Mouse (Mus musculus) left cerebral cortex, adult 2 months (tissue): ENCODE measurements around the gene Xpc. TPM values are rescaled to one million over a fixed set of nuclear protein-coding genes. Genes with fewer than 3 reads are reported as not detected.

Experiments used
- DNase-seq, 2 experiments: peaks; one replicate each; pipeline ENCODE4 v3.0.0; 2021 to 2022; ENCODE audit warnings: low spot score in 2 of 2, mixed read lengths in 1 of 2; ENCODE audit errors: extremely low spot score in 1 of 2
- H3K27ac ChIP-seq: fragments of 200-600 bp; 2 replicates; pipeline ENCODE4 v1.8.1; 2022
- H3K4me3 ChIP-seq: fragments of 200-600 bp; 2 replicates; pipeline ENCODE4 v1.8.1; 2022
- CTCF ChIP-seq: fragments of 200-600 bp; IDR thresholded peaks from 2 replicates; pipeline ENCODE4 v1.8.1; 2022; ENCODE audit warnings: antibody characterized with exemption, mild to moderate bottlenecking, moderate library complexity
- intact Hi-C: fragments of 180-260 bp; cut with DNase I; formaldehyde crosslinking; loops from one replicate; pipeline ENCODE4 v1.15.1; 2025
- total RNA-seq, 2 experiments: library from RNA; stranded (reverse); gene quantifications; 2 replicates each; pipeline ENCODE4 v1.2.3; 2021

The Xpc gene
- total RNA-seq, 2 experiments from 2014 or later, result 12.9 to 13.2 TPM

DNA sequence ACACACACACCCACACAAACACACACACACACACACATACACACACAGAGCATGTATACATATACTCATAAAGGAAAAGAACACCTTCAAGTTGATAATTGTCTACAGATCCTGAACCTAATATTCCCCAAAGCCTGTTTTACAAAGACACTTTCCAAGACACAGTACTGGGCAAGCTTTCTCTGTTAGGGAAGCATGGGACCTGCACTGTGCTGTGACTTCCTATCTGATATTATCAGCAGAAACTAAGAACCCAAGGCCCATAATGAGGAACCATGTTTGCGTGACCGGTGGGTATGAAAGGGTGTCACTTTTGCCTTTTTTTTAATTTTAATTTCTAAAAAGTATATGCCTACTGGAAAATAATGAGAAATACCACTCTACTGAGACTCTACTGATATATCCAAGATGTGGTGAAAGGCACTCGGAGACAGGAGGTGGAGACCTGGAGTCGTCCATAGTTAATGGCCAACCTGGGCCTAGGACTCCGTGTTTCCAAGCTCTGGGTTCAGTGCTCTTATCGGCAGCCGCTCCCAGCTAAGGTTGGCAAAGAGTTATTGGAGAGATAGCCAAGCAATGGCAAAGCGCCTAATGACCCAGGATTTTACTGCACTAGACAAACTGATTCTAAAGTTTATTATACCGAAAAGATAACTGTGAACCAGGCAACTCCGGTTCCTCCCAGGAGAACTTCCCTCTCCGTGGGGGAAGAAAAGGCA, 20.5 kb upstream of the Xpc start:
- intact Hi-C loops, result no loop called here
- no peak for TF ChIP-seq CTCF
- no peak for DNase-seq
- no peak overlapping the region for H3K27ac ChIP-seq
- H3K4me3 ChIP-seq, result no peak overlapping the region

DNA sequence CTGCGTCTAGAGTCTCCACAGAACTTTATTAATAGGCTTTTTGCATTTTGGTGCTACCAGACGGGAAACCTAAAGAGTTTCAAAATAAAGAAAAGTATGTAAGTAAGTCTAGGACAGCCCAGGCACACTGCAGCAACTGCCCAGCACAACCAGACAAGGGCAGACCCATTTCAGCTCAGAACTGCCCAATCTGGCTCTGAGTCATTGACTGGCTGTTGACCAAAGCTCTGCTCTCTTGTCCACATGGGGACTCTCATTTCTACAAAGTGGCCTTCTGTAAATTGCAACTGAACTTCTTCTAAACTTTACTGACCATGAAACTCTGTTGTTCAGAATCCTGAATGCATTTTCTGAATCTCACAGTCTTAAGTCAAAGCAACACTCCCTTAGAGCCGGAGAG, 19.5 kb upstream of the Xpc start:
- Histone ChIP-seq H3K27ac (no peak overlapping the region), H3K4me3 (no peak overlapping the region)
- DNase-seq, result no peak
- intact Hi-C loops, result no loop called here
- TF ChIP-seq CTCF, result no peak

DNA sequence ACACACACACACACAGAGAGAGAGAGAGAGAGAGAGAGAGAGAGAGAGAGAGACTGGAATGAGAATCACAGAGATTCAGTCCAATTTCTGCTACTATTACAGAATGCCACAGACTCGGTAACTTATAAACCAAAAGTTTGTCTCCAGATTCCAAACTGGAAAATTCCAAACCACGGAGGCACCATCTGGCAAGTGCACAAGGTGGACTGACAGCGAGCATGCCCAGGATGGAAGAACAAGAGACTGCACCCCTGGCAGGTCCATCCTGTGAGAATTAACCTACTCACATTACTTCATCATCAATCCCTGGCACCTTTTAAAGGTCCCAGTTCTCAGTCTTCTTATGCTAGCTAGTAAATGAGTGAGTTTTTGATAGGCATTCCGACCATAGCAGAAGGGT, 18.6 kb upstream of the Xpc start:
- intact Hi-C loops, result no loop called here
- DNase-seq, result no peak
- H3K27ac ChIP-seq, result no peak overlapping the region
- H3K4me3 ChIP-seq, result no peak overlapping the region
- no peak for TF ChIP-seq CTCF

DNA sequence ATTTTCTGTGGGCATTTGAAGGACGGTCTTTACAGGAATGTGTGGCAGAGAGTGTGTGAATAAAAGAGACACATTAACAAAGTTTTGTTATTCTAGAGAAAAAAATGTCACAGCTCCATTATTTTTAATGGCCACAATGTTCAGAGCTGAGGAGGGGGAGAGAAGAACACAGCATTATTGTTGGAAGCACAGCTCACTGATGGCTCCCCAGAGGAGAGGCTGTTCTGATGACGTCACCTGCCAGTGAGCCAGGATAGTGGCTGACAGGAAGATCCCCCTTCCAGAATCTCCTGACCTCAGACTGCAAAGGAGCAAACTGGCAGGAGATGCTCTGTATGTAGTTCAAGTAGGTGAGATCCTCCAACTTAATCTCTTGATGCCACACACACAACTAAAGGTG, 18.1 kb upstream of the Xpc start:
- intact Hi-C loops, result no loop called here
- TF ChIP-seq CTCF, result no peak
- Histone ChIP-seq H3K4me3 (no peak overlapping the region), H3K27ac (no peak overlapping the region)
- DNase-seq, result no peak

DNA sequence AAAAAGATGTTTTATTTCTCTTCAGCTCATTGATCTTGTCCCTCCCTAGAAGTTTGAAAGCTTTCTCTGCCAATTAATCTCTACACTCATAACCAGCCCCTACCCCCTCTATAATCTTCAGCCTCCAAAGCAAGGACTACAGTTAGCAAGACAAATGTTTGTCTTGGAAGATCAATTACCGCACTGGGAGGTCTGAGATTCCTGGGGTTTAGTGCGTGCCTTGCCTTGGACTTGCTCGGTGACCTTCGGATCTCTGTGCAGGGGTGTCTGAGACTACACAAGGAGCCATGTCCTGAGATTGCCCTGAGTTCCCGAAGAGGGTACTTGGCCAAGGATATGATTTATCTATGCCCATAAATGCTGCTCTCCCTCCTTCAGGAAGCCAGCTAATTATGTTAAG, 17.7 kb upstream of the Xpc start:
- Histone ChIP-seq H3K27ac (no peak overlapping the region), H3K4me3 (no peak overlapping the region)
- intact Hi-C loops, result no loop called here
- DNase-seq, result no peak
- no peak for TF ChIP-seq CTCF

DNA sequence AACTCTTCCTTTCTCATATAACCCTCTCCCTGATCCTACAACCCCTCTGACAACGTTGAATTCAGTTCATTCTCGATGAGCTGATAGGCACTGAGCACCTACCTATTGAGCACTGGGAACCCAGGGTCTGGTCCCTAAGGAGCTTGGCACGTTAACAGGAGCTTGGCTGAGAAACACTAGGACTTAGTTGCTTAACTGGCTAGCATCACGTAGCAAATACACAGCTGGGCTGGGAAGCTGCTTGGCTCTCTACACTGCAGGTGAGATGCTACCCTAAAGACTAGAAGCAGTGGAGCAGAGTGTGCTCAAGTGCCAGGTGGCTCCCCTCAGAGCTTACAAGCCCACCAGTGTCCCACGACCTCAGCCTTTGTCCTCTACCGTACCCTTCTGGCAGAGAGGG, 17.0 kb upstream of the Xpc start:
- DNase-seq, result no peak
- intact Hi-C loops, result no loop called here
- Histone ChIP-seq H3K27ac (no peak overlapping the region), H3K4me3 (no peak overlapping the region)
- no peak for TF ChIP-seq CTCF

DNA sequence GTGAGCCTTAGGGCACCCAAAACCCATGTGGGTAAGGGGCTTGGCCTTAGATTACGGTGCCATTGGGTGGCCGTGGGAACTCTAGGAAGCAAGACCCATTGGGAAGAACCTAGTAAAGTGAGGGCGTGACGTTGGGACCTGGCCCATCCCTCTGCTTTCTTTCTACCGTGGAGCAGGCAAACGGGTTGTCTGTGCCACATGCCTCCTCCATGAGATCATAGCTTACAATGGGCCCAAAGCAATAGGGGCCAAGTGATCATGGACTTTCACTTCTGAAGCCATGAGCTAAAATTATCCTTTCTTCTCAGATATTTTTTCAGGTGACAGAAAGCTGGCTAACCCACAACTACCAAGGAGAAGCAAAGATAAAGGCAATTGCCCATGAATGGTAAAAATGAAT, 15.6 kb upstream of the Xpc start:
- no peak for DNase-seq
- no peak for TF ChIP-seq CTCF
- Histone ChIP-seq H3K27ac (no peak overlapping the region), H3K4me3 (no peak overlapping the region)
- intact Hi-C loops, result no loop called here

DNA sequence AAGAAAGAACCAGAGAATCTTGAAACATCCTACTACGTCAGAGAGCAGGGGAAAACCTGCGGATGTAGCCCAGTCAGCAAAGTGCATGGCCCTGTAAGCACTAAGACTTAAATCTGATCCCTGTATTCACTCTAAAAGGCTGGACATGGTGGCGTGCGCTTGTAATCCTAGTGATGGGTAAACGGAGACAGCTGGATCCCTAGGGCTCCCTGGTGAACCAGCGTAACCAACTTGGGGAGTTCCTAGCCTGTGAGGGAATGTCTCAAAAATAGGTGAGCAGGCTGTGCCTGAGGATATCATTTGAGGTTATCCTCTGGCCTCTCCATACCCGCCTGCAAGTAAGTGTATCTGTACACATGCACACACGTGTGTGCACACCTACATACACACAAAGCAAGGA, 15.0 kb upstream of the Xpc start:
- no peak for TF ChIP-seq CTCF
- Histone ChIP-seq H3K4me3 (no peak overlapping the region), H3K27ac (no peak overlapping the region)
- intact Hi-C loops, result no loop called here
- no peak for DNase-seq

DNA sequence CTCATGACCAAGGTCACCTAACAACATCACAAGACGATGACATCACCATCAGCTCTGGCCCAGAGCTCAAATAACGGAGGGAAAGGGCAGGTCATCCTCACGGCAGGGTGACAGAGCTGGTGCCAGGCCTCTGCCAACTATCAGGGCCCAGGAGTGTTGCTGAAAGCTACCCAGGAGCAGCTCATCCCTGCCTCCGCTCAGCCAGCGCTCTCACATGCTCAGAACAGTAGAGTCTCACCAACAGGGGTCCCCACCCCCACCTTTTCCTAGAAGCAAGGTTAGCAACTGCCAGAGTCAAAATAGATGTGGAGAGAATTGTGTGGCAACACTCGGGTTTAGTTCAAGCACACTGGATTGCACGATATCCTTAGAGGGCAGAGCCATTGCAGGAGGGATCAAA, 12.6 kb upstream of the Xpc start:
- DNase-seq, result no peak
- intact Hi-C loops, result loop anchor here (5.0 to 10.0 kb wide), 2 partner anchors 154 to 327 kb away; partner anchors contain the start of gene Slc6a6
- TF ChIP-seq CTCF, result no peak
- H3K27ac ChIP-seq, result no peak overlapping the region
- H3K4me3 ChIP-seq, result no peak overlapping the region

DNA sequence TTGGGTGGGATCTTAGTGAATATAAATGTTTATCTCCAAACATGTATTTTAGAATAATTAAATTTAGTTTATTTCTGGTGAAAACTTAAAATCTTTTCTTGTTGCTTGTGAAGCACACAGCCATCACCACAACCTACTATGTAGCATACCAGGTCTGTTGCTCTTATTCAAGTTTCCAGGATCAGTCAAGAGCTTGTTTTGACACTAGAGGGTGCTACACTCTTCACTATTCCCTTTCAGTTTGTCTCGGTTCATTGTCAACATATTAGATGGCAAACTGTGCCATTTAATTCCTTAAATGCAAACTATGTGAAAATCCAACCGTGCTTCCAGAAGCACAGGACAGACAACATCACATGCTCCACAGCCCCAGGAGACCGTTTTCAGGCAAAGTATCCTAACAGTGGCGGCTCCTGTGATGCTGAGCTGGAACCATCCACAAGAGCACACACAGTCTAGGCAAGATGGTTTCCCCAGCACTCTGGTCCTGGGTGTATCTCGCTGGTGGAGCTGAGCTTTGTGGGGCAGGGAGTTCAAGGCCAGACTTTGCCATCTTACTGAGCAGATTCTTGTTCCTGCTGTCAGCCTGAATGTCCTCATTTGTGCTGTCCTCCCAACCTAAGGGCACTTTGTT, 11.7 kb upstream of the Xpc start:
- intact Hi-C loops, result loop anchor here (1.0 to 10.0 kb wide), 3 partner anchors 155 to 327 kb away; partner anchors contain the start of gene Slc6a6
- Histone ChIP-seq H3K4me3 (no peak overlapping the region), H3K27ac (no peak overlapping the region)
- DNase-seq, result no peak
- TF ChIP-seq CTCF, result peak; percentile 79

DNA sequence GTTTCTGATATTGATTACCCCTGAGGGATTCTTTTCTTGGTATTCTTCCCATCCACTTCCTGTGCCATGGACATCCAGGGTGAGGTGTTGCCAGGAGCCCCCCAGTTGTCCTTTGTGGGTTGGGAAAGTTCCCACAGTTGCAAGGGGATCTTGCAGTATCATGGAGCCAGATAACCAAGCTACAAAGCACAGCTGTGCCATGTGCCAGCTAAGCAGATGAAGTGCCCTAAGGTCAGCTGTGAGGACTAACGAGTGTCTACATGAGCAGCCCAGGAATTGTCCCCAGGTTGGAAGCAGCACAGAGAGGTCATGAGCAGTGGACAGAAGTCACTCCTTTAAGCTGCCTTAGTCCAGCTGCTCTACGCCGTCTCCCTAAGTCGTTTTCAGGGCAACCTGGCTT, 9.9 kb upstream of the Xpc start:
- H3K4me3 ChIP-seq, result no peak overlapping the region
- H3K27ac ChIP-seq, result no peak overlapping the region
- DNase-seq, result no peak
- intact Hi-C loops, result loop anchor here (5.0 to 10.0 kb wide), 2 partner anchors 157 to 329 kb away; partner anchors contain the start of gene Slc6a6
- TF ChIP-seq CTCF, result no peak

DNA sequence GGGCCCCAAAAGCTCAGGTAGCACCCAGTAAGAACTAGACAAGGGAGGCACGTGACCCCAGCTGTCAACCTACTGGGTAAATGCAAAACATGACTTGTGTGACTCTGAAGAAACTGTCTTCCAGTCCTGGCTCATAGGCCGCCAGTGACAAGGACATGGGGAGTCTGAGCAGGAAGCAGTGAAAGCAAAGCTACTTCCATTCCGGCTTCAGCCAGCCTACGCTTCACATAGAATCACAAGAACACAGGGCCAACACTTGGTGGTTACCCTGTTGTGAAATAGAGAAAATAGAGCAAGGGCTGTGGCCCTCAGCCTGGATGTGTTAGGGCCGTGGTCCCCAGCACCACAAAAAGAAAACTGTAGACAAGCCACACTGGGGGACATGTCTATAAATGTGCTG, 7.1 kb upstream of the Xpc start:
- no peak for DNase-seq
- no peak overlapping the region for H3K4me3 ChIP-seq
- no peak overlapping the region for H3K27ac ChIP-seq
- intact Hi-C loops, result loop anchor here (10.0 kb wide), 1 partner anchor 332 kb away; no protein-coding TSS in a partner anchor
- TF ChIP-seq CTCF, result no peak
